Mouse (Mus musculus) kidney, postnatal 0 days (tissue): ENCODE data around the gene Gm27029. TPM values are rescaled to one million over a fixed set of nuclear protein-coding genes. Genes with fewer than 3 reads are reported as not detected.
A peak's percentile ranks its signal among the peaks of the same experiment; 100 is the strongest.
"Not testable (repeated sequence)": the region's sequence is repeated elsewhere in the genome, so short reads cannot be mapped to it uniquely, and the experiment has no call there.

Experiments
- ATAC-seq: fragments of 200-750 bp; cut with Nextera tagmentation; replicated peaks from 2 replicates; pipeline ENCODE4 v1.8.0; 2017; ENCODE audit warnings: low read depth, moderate number of reproducible peaks, moderate TSS enrichment, moderate library complexity; ENCODE audit not compliant: low FRiP score
- DNase-seq: peaks from one replicate; pipeline ENCODE4 v3.0.0-alpha.2; 2016; ENCODE audit warnings: low spot score
- H3K27ac ChIP-seq: fragments of 300-500 bp; sonication (generic); 2 replicates; pipeline ENCODE4 v1.5.1; 2014; ENCODE audit warnings: mild to moderate bottlenecking
- H3K27me3 ChIP-seq: fragments of 300-500 bp; sonication (generic); 2 replicates; pipeline ENCODE4 v1.6.1; 2014; ENCODE audit warnings: low read length, mixed read lengths; ENCODE audit not compliant: insufficient read depth
- H3K36me3 ChIP-seq: fragments of 300-500 bp; sonication (generic); 2 replicates; pipeline ENCODE4 v1.6.1; 2014; ENCODE audit warnings: low read length, mixed read lengths; ENCODE audit not compliant: insufficient read depth
- H3K4me1 ChIP-seq: fragments of 300-500 bp; sonication (generic); replicated peaks from 2 replicates; pipeline ENCODE4 v1.6.1; 2014; ENCODE audit warnings: antibody characterized with exemption, low read length, mixed read lengths; ENCODE audit not compliant: insufficient read depth
- H3K4me2 ChIP-seq: fragments of 300-500 bp; sonication (generic); 2 replicates; pipeline ENCODE4 v1.6.1; 2014; ENCODE audit warnings: mild to moderate bottlenecking, low read length, moderate library complexity, mixed read lengths
- H3K4me3 ChIP-seq: fragments of 300-500 bp; sonication (generic); replicated peaks from 2 replicates; pipeline ENCODE4 v1.5.1; 2014; ENCODE audit warnings: low read depth, low read length
- H3K9ac ChIP-seq: fragments of 300-500 bp; sonication (generic); 2 replicates; pipeline ENCODE4 v1.6.1; 2014; ENCODE audit warnings: low read depth, low read length
- H3K9me3 ChIP-seq: fragments of 300-500 bp; sonication (generic); replicated peaks from 2 replicates; pipeline ENCODE4 v1.6.1; 2016; ENCODE audit warnings: low read length, inconsistent platforms, mixed read lengths
- CTCF ChIP-seq: IDR thresholded peaks from 2 replicates; pipeline ENCODE4 v1.5.1; 2016; ENCODE audit warnings: antibody characterized with exemption, low read depth, mild to moderate bottlenecking, moderate library complexity
- WGBS: fragments of 180-500 bp; shearing (Covaris S2); extraction: QIAGEN DNeasy Blood & Tissue Kit; methylation state at CpG from one replicate; pipeline ENCODE4 v1.1.7; 2014; 5-methylcytosine and 5-hydroxymethylcytosine counted together
- polyA plus RNA-seq: library from polyadenylated mRNA; unstranded; fragments of >200 nt; fragmentation: Nextera tagmentation; extraction: Ambion mirVana; gene quantifications from 2 replicates; pipeline ENCODE4 v1.2.1, GENCODE M21; 2015

Gm27029 gene
- polyA plus RNA-seq, 1 experiment from 2014 or later = 4.0 TPM

DNA sequence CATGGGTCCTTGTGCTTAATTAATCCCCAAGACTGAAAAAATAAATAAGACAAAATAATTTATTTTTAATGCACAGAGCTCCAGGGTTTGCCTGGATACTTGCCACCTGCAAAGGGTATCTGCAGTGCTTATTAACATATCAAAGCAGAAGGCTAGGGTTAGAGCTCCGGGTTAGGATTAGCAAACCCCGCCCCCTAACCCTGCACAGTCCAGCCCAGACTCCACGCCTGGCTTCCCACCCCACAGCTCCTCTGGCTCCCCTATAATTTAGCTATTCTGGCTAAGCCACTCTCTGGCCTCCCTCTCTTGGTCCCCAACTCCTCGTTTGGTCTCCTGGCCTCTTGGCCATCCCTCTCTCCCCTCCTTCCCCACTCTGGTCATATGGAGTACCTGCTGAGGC is 42.8 kb downstream of the Gm27029 start:
- no peak for ATAC-seq
- 12% methylated on average over 4 of the region's 4 CpGs for WGBS
- H3K27me3 ChIP-seq = no peaks in the 10 kb centered on the region

DNA sequence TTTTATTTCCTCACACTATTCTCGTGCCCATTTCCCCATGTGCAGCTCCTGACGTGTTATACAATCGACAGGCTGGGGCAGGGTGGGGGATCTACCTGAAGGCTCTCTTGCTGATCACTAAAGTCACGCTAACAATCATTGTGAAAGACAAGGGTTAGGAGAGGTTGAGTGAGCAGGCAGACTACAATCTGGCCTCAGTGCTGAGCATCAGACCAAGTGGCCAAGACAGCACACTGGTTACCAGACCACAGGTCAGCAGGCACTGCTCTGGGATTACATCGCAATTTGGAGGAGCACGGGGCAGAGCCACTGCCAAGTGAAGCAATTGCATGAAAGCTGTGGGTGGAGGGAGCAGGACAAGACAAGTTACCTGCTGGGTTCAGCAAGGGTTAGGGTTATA is 45.7 kb downstream of the Gm27029 start:
- ATAC-seq (peak; percentile 50; the same call in 1 of the 2 replicates), DNase-seq (no peak)

More for the DNA sequence above, 42.8 kb downstream of the Gm27029 start:
- Histone ChIP-seq H3K9me3 (no peaks in the 10 kb centered on the region), H3K4me3 (no peak overlapping the region), H3K4me2 (no peak overlapping the region), H3K36me3 (no peaks in the 10 kb centered on the region), H3K27ac (no peak overlapping the region), H3K9ac (no peak overlapping the region), H3K4me1 (no peaks in the 10 kb centered on the region)
- TF ChIP-seq CTCF = no peak
- no peak for DNase-seq

DNA sequence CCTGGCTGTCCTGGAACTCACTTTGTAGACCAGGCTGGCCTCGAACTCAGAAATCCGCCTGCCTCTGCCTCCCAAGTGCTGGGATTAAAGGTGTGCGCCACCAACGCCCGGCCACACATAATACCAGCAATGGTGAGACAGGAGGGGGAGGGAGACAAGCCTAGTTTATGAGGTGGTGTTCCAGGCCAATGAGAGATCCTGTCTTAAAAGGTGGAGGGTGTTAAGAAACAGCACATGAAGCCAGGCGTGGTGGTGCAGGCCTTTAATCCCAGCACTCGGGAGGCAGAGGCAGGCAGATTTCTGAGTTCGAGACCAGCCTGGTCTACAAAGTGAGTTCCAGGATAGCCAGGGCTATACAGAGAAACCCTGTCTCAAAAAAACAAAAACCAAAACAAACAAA is 46.4 kb downstream of the Gm27029 start:
- not testable (repeated sequence) for H3K27me3 ChIP-seq, H3K9ac ChIP-seq, H3K4me3 ChIP-seq, H3K4me2 ChIP-seq, H3K9me3 ChIP-seq, H3K27ac ChIP-seq, DNase-seq, ATAC-seq, H3K4me1 ChIP-seq, H3K36me3 ChIP-seq
- 93% methylated on average over 8 of the region's 8 CpGs for WGBS

More for the DNA sequence above, 45.7 kb downstream of the Gm27029 start:
- Histone ChIP-seq H3K36me3 (no peaks in the 10 kb centered on the region), H3K27me3 (no peaks in the 10 kb centered on the region), H3K9me3 (no peaks in the 10 kb centered on the region), H3K9ac (no peak overlapping the region), H3K4me2 (no peak overlapping the region), H3K4me3 (no peak overlapping the region), H3K4me1 (no peaks in the 10 kb centered on the region), H3K27ac (no peak overlapping the region)
- TF ChIP-seq CTCF = no peak
- 81% methylated on average over 6 of the region's 6 CpGs for WGBS

DNA sequence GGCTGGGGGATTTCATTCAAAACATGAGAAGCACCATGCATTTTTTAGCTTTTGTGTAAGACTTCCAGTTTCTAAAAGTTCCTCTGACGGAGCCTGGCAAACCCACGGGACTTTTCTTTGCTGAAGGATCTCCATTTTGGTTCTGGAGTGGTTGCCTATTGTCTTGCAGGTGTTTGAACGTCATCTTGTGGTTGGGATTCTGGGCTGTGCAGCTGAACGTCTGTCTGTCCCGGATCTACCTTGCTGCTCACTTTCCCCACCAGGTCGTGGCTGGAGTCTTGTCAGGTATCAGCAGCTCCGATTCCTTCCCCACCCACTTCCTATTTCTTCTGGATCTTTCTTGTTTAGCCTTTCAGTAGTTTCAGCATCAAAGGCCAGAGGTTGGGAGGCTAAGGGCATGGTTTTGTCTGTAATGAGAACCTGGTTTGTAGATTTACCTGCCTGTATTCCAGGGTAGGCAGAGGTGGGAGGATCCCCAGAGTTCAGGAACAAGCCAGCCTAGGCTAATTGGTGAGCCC is 50.1 kb downstream of the Gm27029 start:
- no peak overlapping the region for H3K27ac ChIP-seq
- H3K4me3 ChIP-seq = no peak overlapping the region
- DNase-seq = no peak
- H3K27me3 ChIP-seq = no peaks in the 10 kb centered on the region
- ATAC-seq = no peak
- TF ChIP-seq CTCF = no peak
- no peak overlapping the region for H3K4me2 ChIP-seq
- no peaks in the 10 kb centered on the region for H3K36me3 ChIP-seq
- H3K9ac ChIP-seq = no peak overlapping the region
- no peaks in the 10 kb centered on the region for H3K4me1 ChIP-seq
- WGBS = 65% methylated on average over 7 of the region's 7 CpGs
- no peaks in the 10 kb centered on the region for H3K9me3 ChIP-seq

DNA sequence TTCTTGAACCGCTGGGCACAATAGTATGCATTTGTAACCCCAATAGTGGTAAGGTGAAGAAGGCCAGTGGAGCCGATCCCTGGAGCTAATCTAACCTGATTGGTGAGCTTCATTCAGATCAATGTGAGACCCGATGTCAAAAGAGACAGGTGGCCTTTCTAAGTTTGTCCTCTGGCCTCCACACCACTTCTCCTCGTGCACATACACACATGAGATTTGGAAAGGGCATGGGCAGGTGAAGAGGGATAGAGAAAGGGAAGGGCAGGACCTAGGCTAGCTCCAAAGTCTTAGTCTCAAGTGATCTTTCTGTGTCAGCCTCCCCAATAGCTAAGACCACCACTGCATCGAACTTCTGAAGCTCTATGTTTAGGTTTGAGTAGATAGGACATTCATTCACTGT is 54.5 kb downstream of the Gm27029 start:
- WGBS = 76% methylated on average over 5 of the region's 5 CpGs
- DNase-seq (no peak), ATAC-seq (no peak)
- no peaks in the 10 kb centered on the region for H3K9me3 ChIP-seq
- no peak overlapping the region for H3K27ac ChIP-seq
- no peaks in the 10 kb centered on the region for H3K36me3 ChIP-seq
- no peaks in the 10 kb centered on the region for H3K27me3 ChIP-seq
- H3K4me1 ChIP-seq = no peaks in the 10 kb centered on the region
- no peak for TF ChIP-seq CTCF
- no peak overlapping the region for H3K9ac ChIP-seq
- H3K4me3 ChIP-seq = no peak overlapping the region
- no peak overlapping the region for H3K4me2 ChIP-seq

DNA sequence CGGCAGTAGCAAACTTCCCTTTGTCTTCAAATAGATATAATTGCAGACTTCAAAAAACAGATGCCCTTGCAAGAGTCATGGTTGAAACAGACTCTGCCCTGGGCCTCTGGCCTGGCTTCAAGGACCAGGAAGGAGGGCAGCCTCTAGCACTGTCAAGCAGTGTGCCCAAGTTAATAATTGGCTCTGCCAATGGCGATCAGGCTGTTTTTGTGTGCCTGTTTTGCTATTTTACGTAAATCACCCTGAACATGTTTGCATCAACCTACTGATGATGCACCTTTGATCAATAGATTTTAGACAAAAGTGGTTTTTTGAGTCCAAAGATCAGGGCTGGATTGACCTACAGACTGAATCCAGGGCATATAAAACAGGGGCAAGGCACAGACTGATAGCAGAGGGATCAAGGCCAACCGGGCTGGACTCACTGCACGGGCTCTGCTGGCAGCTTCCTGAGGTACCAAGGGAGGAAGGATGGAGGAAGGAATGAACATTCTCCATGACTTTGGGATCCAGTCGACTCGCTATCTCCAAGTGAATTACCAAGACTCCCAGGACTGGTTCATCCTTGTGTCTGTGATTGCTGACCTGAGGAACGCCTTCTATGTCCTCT is 57.2 kb downstream of the Gm27029 start, which contains the start of gene G6pc:
Gene G6pc, plus strand, starts transcription at position 236 of the 610 bp plus-strand sequence.
- Histone ChIP-seq H3K36me3 (no peaks in the 10 kb centered on the region), H3K4me3 (no peak within 1 kb of the TSS), H3K27me3 (no peaks in the 10 kb centered on the region), H3K27ac (peak within 1 kb of the TSS; percentile 2; the same call in 1 of the 2 replicates), H3K9ac (no peak within 1 kb of the TSS), H3K9me3 (no peaks in the 10 kb centered on the region), H3K4me1 (0 out of 2 replicates have a peak, but pooled peaks cover 5% of the 10 kb centered on the region), H3K4me2 (0 out of 2 replicates have a peak within 1 kb of the TSS, but pooled peaks have one; percentile 8)
- WGBS = 80% methylated on average over 8 of the region's 8 CpGs
- DNase-seq (no peak), ATAC-seq (no peak)
- no peak for TF ChIP-seq CTCF
